Mouse (Mus musculus): ENCODE measurements around the gene Kazald1. TPM values are rescaled to one million over a fixed set of nuclear protein-coding genes. Genes with fewer than 3 reads are reported as not detected.

The Kazald1 gene
- total RNA-seq, 2 experiments from 2014 or later: 4.3 to 5.5 TPM

GRCm38 (mm10) chr19:45080711-45081110 lies 5.7 kb downstream of the Kazald1 start:
- no peak overlapping the region for H3K27ac ChIP-seq
- DNase-seq (ENCODE audit: extremely low spot score in 1 of 2, low spot score in 2 of 2): no peak
- peak overlapping the region; percentile 28 for H3K4me3 ChIP-seq
- TF ChIP-seq CTCF (IDR thresholded peaks at IDR 0.05): no peak
- intact Hi-C loops (cut with DNase I): loop anchor here (2.0 kb wide), 1 partner anchor 78 kb away; no protein-coding TSS in a partner anchor

GRCm38 (mm10) chr19:45081279-45081678 lies 6.2 kb downstream of the Kazald1 start:
- Histone ChIP-seq H3K4me3 (no peak overlapping the region), H3K27ac (no peak overlapping the region)
- peak; percentile 48 to 74 for DNase-seq (ENCODE audit: extremely low spot score in 1 of 2, low spot score in 2 of 2)
- peak; percentile 97 for TF ChIP-seq CTCF (IDR thresholded peaks at IDR 0.05)
- intact Hi-C loops (cut with DNase I): loop anchor here (2.0 kb wide), 1 partner anchor 78 kb away; no protein-coding TSS in a partner anchor

- Histone ChIP-seq H3K4me3 (no peak overlapping the region), H3K27ac (no peak overlapping the region)
- no peak for DNase-seq (ENCODE audit: extremely low spot score in 1 of 2, low spot score in 2 of 2)
- TF ChIP-seq CTCF (IDR thresholded peaks at IDR 0.05): peak; percentile 69
- intact Hi-C loops (cut with DNase I): loop anchor here (2.0 kb wide), 1 partner anchor 77 kb away; no protein-coding TSS in a partner anchor
These were observed 7.0 kb downstream of the Kazald1 start for GRCm38 (mm10) chr19:45081841-45082550.

- Histone ChIP-seq H3K27ac (no peak overlapping the region), H3K4me3 (no peak overlapping the region)
- DNase-seq (ENCODE audit: extremely low spot score in 1 of 2, low spot score in 2 of 2): no peak
- intact Hi-C loops (cut with DNase I): no loop called here
- TF ChIP-seq CTCF (IDR thresholded peaks at IDR 0.05): no peak
These were observed 22.8 kb downstream of the Kazald1 start for GRCm38 (mm10) chr19:45097868-45098267.

- intact Hi-C loops (cut with DNase I): no loop called here
- Histone ChIP-seq H3K4me3 (no peak overlapping the region), H3K27ac (no peak overlapping the region)
- DNase-seq (ENCODE audit: extremely low spot score in 1 of 2, low spot score in 2 of 2): no peak
- peak; percentile 3 for TF ChIP-seq CTCF (IDR thresholded peaks at IDR 0.05)
These were observed 25.6 kb downstream of the Kazald1 start for GRCm38 (mm10) chr19:45100486-45101270.

GRCm38 (mm10) chr19:45105591-45105990 lies 30.6 kb downstream of the Kazald1 start:
- no peak for DNase-seq (ENCODE audit: extremely low spot score in 1 of 2, low spot score in 2 of 2)
- no peak for TF ChIP-seq CTCF (IDR thresholded peaks at IDR 0.05)
- intact Hi-C loops (cut with DNase I): no loop called here
- no peak overlapping the region for H3K27ac ChIP-seq
- no peak overlapping the region for H3K4me3 ChIP-seq

- no peak for DNase-seq (ENCODE audit: extremely low spot score in 1 of 2, low spot score in 2 of 2)
- intact Hi-C loops (cut with DNase I): no loop called here
- no peak for TF ChIP-seq CTCF (IDR thresholded peaks at IDR 0.05)
- Histone ChIP-seq H3K27ac (no peak overlapping the region), H3K4me3 (no peak overlapping the region)
These were observed 31.6 kb downstream of the Kazald1 start for GRCm38 (mm10) chr19:45106689-45107088.

- intact Hi-C loops (cut with DNase I): no loop called here
- TF ChIP-seq CTCF (IDR thresholded peaks at IDR 0.05): no peak
- Histone ChIP-seq H3K4me3 (no peak overlapping the region), H3K27ac (no peak overlapping the region)
- no peak for DNase-seq (ENCODE audit: extremely low spot score in 1 of 2, low spot score in 2 of 2)
These were observed 35.6 kb downstream of the Kazald1 start for GRCm38 (mm10) chr19:45110681-45111080.

- DNase-seq (ENCODE audit: extremely low spot score in 1 of 2, low spot score in 2 of 2): no peak
- intact Hi-C loops (cut with DNase I): no loop called here
- H3K4me3 ChIP-seq: no peak overlapping the region
- peak; percentile 2; the same call in 1 of the 2 replicates for TF ChIP-seq CTCF (IDR thresholded peaks at IDR 0.05)
- no peak overlapping the region for H3K27ac ChIP-seq
These were observed 37.4 kb downstream of the Kazald1 start for GRCm38 (mm10) chr19:45112444-45112843.

GRCm38 (mm10) chr19:45113791-45114460 lies 38.9 kb downstream of the Kazald1 start:
- Histone ChIP-seq H3K27ac (no peak overlapping the region), H3K4me3 (no peak overlapping the region)
- intact Hi-C loops (cut with DNase I): no loop called here
- no peak for TF ChIP-seq CTCF (IDR thresholded peaks at IDR 0.05)
- no peak for DNase-seq (ENCODE audit: extremely low spot score in 1 of 2, low spot score in 2 of 2)

- Histone ChIP-seq H3K27ac (no peak overlapping the region), H3K4me3 (no peak overlapping the region)
- no peak for DNase-seq (ENCODE audit: extremely low spot score in 1 of 2, low spot score in 2 of 2)
- no peak for TF ChIP-seq CTCF (IDR thresholded peaks at IDR 0.05)
- intact Hi-C loops (cut with DNase I): no loop called here
These were observed 39.7 kb downstream of the Kazald1 start for GRCm38 (mm10) chr19:45114772-45115171.

GRCm38 (mm10) chr19:45116798-45117197 lies 41.8 kb downstream of the Kazald1 start:
- intact Hi-C loops (cut with DNase I): loop anchor here (1.0 kb wide), 1 partner anchor 45 kb away; no protein-coding TSS in a partner anchor
- DNase-seq (ENCODE audit: extremely low spot score in 1 of 2, low spot score in 2 of 2): peak in 1 of 2 experiments; percentile 33
- peak; percentile 55 for TF ChIP-seq CTCF (IDR thresholded peaks at IDR 0.05)
- no peak overlapping the region for H3K27ac ChIP-seq
- no peak overlapping the region for H3K4me3 ChIP-seq

Other genes starting within 250 kb of the Kazald1 start
- gene Slf2, start 144.1 kb upstream of the Kazald1 start, total RNA-seq (2021): 10 to 100 TPM; 37.2 to 41.8 TPM
- gene Sema4g, start 86.1 kb upstream of the Kazald1 start, total RNA-seq (2021): 10 to 100 TPM; 19.4 to 24.4 TPM
- 10 to 100 TPM; 12.9 to 14.8 TPM for gene Twnk, start 69.6 kb upstream of the Kazald1 start, total RNA-seq (2021)
- 10 to 100 TPM; 40.9 to 41.8 TPM for gene Mrpl43, start 68.8 kb upstream of the Kazald1 start, total RNA-seq (2021)
- gene Lzts2, start 60.8 kb upstream of the Kazald1 start, total RNA-seq (2021): 10 to 100 TPM; 36.5 to 39.1 TPM
- 1 to 10 TPM; 5.2 to 6.1 TPM for gene Pdzd7, start 29.5 kb upstream of the Kazald1 start, total RNA-seq (2021)
- gene Sfxn3, start 27.7 kb upstream of the Kazald1 start, total RNA-seq (2021): 100 to 1,000 TPM; 120 to 125 TPM
- gene Tlx1, start 75.4 kb downstream of the Kazald1 start, total RNA-seq (2021): not detected
- gene Lbx1, start 160.6 kb downstream of the Kazald1 start, total RNA-seq (2021): not detected

Data from left cerebral cortex, adult 2 months (tissue).